Mouse (Mus musculus) right cerebral cortex, postnatal 25 days (tissue): Measurements from ENCODE around the gene Bicral.

Experiments
- DNase-seq: peaks from one replicate; pipeline ENCODE4 v3.0.0; 2022

The Bicral gene

GRCm38 (mm10) chr17:46750580-46750979 lies 107.7 kb downstream of the Bicral start:
- no peak for DNase-seq

GRCm38 (mm10) chr17:46749282-46749681 lies 109.0 kb downstream of the Bicral start:
- no peak for DNase-seq
